23 mouse cellular contexts compared by ENCODE assay signal in the genomic region with DNA sequence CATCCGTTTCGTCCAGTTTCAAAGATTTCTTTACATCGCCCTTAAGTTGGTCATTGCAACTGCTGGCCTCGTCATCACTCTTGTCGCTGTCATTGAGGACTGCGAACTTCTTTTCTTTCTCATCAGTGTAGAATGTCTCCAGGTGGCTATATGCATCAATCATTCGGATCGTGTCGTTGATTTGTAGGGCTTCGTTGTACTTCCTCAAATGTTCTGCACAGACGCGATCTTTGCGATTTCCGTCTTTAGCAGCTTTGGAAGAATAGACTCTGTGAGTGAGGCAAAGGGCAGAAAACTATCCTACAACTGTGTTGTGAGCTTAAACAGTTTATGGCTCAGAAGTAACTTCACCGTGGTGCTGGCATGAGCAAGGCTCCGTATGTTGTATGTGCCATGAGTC. TPM values are rescaled to one million over a fixed set of nuclear protein-coding genes. Genes with fewer than 3 reads are reported as not detected.
DNase-seq lines count a peak whose midpoint lies in the region; ATAC-seq lines count a peak whose summit lies in the region.
"Had no signal": no experiment of that assay in that cellular context is flagged by ENCODE, and none has a peak within 500 bp of the region (broad histone marks: within the 10 kb centered on the region; RNA-seq: fewer than 3 reads in every experiment).

No protein-coding gene starts in this region.

- peak; percentile 5 to 10 for DNase-seq in B cell, adult 2 months
- DNase-seq in cerebellum, postnatal 36 days, result no peak
- DNase-seq in adipocyte (ENCODE audit: low spot score), result no peak
- no peak for DNase-seq in frontal cortex, postnatal 14 days (ENCODE audit: low spot score in 2 of 2)
- DNase-seq: adrenal gland, adult 2 months; adrenal gland, postnatal 10 days; adrenal gland, postnatal 25 days; cerebellum, adult 11-12 months; cerebellum, adult 2 months; cerebellum, adult 9-10 months; cerebellum, postnatal 10 days; cerebellum, postnatal 25 days; forebrain, postnatal 0 days had no signal

- peak; percentile 73 for ATAC-seq in common myeloid progenitor, adult 5-6 weeks (replicated peaks; ENCODE audit: low read depth, poor library complexity, severe bottlenecking)
- ATAC-seq in hematopoietic stem cell, adult 5-6 weeks (replicated peaks in 1 of 2; ENCODE audit: insufficient read depth in 1 of 2, low FRiP score in 2 of 2, low TSS enrichment in 1 of 2, low read depth in 1 of 2, poor library complexity in 2 of 2, severe bottlenecking in 2 of 2), result peak; percentile 71 to 76
- ATAC-seq in megakaryocyte-erythroid progenitor cell, adult 5-6 weeks (replicated peaks; ENCODE audit: low FRiP score, low TSS enrichment, poor library complexity, severe bottlenecking), result peak; percentile 18; the same call in 1 of the 2 replicates
- ATAC-seq in monocyte, adult 5-6 weeks (replicated peaks; ENCODE audit: insufficient number of reproducible peaks, low FRiP score, low TSS enrichment, poor library complexity, severe bottlenecking), result no peak
- ATAC-seq: activated CD4-positive, CD25-positive, alpha-beta regulatory T cell, adult 4 months; CD4-positive, CD25-positive, alpha-beta regulatory T cell, adult 4 months; forebrain, embryonic 13.5 days; forebrain, embryonic 15.5 days; forebrain, postnatal 0 days; Patski had no signal

RNA-seq across cellular contexts. Expression of a gene that starts 32.3 kb away (rescaled TPM):
- total RNA-seq in common myeloid progenitor, adult 5-6 weeks (2017), result 0.32 TPM in 1 of 2 replicates, not detected in the other
- 2.2 and 13.9 TPM in 2 replicates for total RNA-seq in hematopoietic stem cell, adult 5-6 weeks (2017)
- 0.37 TPM in 1 of 2 replicates, not detected in the other for total RNA-seq in megakaryocyte-erythroid progenitor cell, adult 5-6 weeks (2014; fragmentation: Nextera tagmentation)
- total RNA-seq in megakaryocyte-erythroid progenitor cell, adult 5-6 weeks (2017), result 1.0 and 1.6 TPM in 2 replicates
- total RNA-seq in monocyte, adult 5-6 weeks (2017), result 0.78 to 3.0 TPM (median 2.2 TPM) in 3 replicates
- total RNA-seq: G1E had no signal

RNA-seq across cellular contexts. Expression of a gene that starts 39.9 kb away (rescaled TPM):
- total RNA-seq in common myeloid progenitor, adult 5-6 weeks (2017), result 27.3 and 29.9 TPM in 2 replicates
- total RNA-seq in hematopoietic stem cell, adult 5-6 weeks (2017), result 41.0 and 42.6 TPM in 2 replicates
- 16.4 and 21.6 TPM in 2 replicates for total RNA-seq in megakaryocyte-erythroid progenitor cell, adult 5-6 weeks (2014; fragmentation: Nextera tagmentation)
- 19.9 and 42.7 TPM in 2 replicates for total RNA-seq in megakaryocyte-erythroid progenitor cell, adult 5-6 weeks (2017)
- total RNA-seq in monocyte, adult 5-6 weeks (2017), result 27.3 to 53.1 TPM (median 48.1 TPM) in 3 replicates

RNA-seq across cellular contexts. Expression of a gene that starts 57.9 kb away (rescaled TPM):
- 3.1 and 4.0 TPM in 2 replicates for total RNA-seq in common myeloid progenitor, adult 5-6 weeks (2017)
- total RNA-seq in hematopoietic stem cell, adult 5-6 weeks (2017), result 7.3 and 22.6 TPM in 2 replicates
- 1.2 and 1.4 TPM in 2 replicates for total RNA-seq in megakaryocyte-erythroid progenitor cell, adult 5-6 weeks (2014; fragmentation: Nextera tagmentation)
- total RNA-seq in megakaryocyte-erythroid progenitor cell, adult 5-6 weeks (2017), result 1.6 and 1.9 TPM in 2 replicates
- 1.3 to 13.8 TPM (median 1.4 TPM) in 3 replicates for total RNA-seq in monocyte, adult 5-6 weeks (2017)

Comparison
In these comparisons a context has a peak if more than half of its experiments do, and no peak if none do; other contexts are left out.
1. DNase-seq: peak in B cell, adult 2 months (2 of 2); none in cerebellum, postnatal 36 days (0 of 2), adipocyte (single experiment) and frontal cortex, postnatal 14 days (0 of 2).